Mouse (Mus musculus): Measurements from ENCODE around the gene Krt80. TPM values are rescaled to one million over a fixed set of nuclear protein-coding genes. Genes with fewer than 3 reads are reported as not detected.

Gene Krt80
- polyA plus RNA-seq, 1 experiment from 2014 or later, result not detected

DNA sequence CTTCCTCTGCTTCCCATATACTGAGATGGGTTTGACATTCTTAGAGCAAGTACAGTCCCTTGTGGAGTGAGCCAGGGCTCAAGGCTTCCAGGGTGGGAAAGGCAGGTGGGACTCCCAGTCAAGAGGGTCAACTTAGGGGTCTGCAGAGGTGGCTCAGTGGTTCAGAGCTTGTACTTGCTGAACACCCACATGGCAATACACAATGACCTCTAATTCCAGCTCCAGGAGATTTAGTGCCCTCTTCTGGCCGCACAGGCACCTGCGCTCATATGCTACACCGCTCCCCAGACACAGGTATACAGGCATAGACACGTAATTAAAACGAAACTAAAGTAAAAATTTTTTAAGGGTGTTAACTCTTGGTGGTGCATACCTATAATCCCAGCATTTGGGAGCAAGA is 46.5 kb downstream of the Krt80 start:
- Histone ChIP-seq H3K9ac (ENCODE audit: low read length) (no peak overlapping the region), H3K4me2 (no peak overlapping the region), H3K27ac (ENCODE audit: low read depth, low read length) (no peak overlapping the region), H3K4me3 (ENCODE audit: low read depth, low read length) (no peak overlapping the region), H3K9me3 (ENCODE audit: control insufficient read depth, low read length) (no peaks in the 10 kb centered on the region), H3K27me3 (ENCODE audit: control insufficient read depth, insufficient read depth, low read length) (no peaks in the 10 kb centered on the region), H3K36me3 (ENCODE audit: control insufficient read depth, insufficient read depth, low read length) (no peaks in the 10 kb centered on the region), H3K4me1 (ENCODE audit: control insufficient read depth, insufficient read depth, low read length) (no peaks in the 10 kb centered on the region)
- 92% methylated on average over 5 of the region's 5 CpGs for WGBS
- ATAC-seq (ENCODE audit: low FRiP score), result no peak
- DNase-seq (ENCODE audit: low spot score, missing footprints), result peak; percentile 74

DNA sequence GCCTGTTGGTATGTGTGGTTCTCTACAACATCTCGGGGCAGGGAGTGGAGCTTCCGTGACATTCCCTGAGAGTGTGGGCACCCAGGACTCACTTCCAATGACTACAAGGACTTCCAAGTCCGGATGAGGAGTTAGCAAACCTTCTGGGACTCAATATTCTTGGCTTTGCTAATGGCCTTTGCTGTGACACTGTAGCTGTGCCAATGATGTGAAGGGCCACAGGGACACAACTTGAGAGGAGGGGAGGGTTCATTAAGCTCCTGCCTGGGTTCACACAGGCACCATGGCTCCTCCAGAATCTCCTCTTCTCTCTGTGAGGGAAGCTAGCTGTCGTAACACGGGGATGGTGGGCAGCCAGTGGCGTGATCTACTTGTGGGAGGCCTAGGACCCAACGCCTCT is 47.3 kb downstream of the Krt80 start:
- H3K9me3 ChIP-seq (ENCODE audit: control insufficient read depth, low read length), result no peaks in the 10 kb centered on the region
- no peak overlapping the region for H3K27ac ChIP-seq (ENCODE audit: low read depth, low read length)
- no peak overlapping the region for H3K9ac ChIP-seq (ENCODE audit: low read length)
- H3K27me3 ChIP-seq (ENCODE audit: control insufficient read depth, insufficient read depth, low read length), result no peaks in the 10 kb centered on the region
- 84% methylated on average over 7 of the region's 7 CpGs for WGBS
- no peak overlapping the region for H3K4me2 ChIP-seq
- H3K4me1 ChIP-seq (ENCODE audit: control insufficient read depth, insufficient read depth, low read length), result no peaks in the 10 kb centered on the region
- no peak overlapping the region for H3K4me3 ChIP-seq (ENCODE audit: low read depth, low read length)
- no peak for ATAC-seq (ENCODE audit: low FRiP score)
- H3K36me3 ChIP-seq (ENCODE audit: control insufficient read depth, insufficient read depth, low read length), result no peaks in the 10 kb centered on the region
- no peak for DNase-seq (ENCODE audit: low spot score, missing footprints)

DNA sequence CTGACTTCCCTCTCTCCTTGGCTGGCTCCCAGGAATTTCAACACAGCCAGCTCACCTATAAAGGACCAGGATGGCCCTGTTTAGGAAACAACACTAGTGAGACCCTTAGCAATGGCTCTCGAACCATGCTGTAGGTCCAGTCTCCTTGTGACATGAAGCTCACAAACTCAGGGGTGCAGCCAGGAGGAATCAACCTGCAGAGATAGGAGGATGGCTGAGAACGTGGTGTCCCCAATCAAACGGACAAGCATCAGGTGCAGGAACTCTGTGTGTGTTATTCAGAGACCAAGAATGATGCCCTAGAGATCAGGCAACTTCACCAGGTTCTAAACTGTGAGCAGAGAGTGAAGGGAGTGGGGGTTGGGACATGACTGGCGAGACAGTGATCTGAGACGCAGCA is 47.9 kb downstream of the Krt80 start:
- Histone ChIP-seq H3K36me3 (ENCODE audit: control insufficient read depth, insufficient read depth, low read length) (no peaks in the 10 kb centered on the region), H3K9me3 (ENCODE audit: control insufficient read depth, low read length) (no peaks in the 10 kb centered on the region), H3K9ac (ENCODE audit: low read length) (no peak overlapping the region), H3K4me3 (ENCODE audit: low read depth, low read length) (no peak overlapping the region), H3K4me2 (no peak overlapping the region), H3K4me1 (ENCODE audit: control insufficient read depth, insufficient read depth, low read length) (no peaks in the 10 kb centered on the region), H3K27ac (ENCODE audit: low read depth, low read length) (no peak overlapping the region), H3K27me3 (ENCODE audit: control insufficient read depth, insufficient read depth, low read length) (no peaks in the 10 kb centered on the region)
- ATAC-seq (ENCODE audit: low FRiP score), result no peak
- DNase-seq (ENCODE audit: low spot score, missing footprints), result peak; percentile 62
- 82% methylated on average over 5 of the region's 5 CpGs for WGBS

DNA sequence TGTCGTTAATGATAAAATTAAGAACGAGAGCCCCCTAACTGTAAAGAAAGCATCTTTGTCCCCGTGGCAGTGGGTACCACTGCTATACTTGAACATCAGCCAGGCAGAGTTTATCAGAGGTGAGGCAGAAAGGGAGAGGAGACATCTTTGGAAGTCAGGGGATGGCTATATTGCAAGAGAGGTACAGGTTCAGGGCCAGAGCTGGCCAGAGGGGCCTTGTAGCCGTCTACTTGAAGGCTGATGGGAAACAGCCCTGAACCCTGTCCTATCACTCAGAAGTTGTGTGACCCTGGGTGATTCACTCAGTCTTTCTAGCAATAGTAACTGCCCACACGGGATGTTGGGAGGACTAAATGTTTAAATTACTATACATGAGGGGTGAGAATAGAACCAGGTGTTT is 48.8 kb downstream of the Krt80 start:
- no peak overlapping the region for H3K27ac ChIP-seq (ENCODE audit: low read depth, low read length)
- WGBS, result 77% methylated on average over 5 of the region's 5 CpGs
- ATAC-seq (ENCODE audit: low FRiP score), result no peak

DNA sequence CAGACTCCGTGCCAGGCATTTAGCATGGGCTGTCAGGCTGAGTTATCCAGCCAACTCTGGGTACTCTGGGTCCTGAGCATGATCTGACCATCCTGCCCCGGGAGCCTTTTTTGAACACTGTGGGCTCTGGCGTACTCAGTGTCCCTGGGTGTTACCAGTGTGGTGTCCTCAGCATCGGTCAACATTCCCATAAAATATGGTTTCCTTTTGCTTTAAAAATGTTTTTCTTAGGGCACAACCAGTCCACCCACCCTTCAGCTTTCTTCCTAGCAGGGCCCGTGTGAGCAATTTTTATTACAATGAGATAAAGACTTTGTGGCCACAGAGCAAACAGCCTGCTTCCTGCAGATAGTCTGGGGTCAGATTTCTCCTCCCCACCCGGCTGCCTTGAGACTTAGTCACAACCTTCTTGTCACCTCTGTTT is 49.3 kb downstream of the Krt80 start:
- peaks cover 4% of the 10 kb centered on the region; the same call in 1 of the 2 replicates for H3K4me1 ChIP-seq (ENCODE audit: control insufficient read depth, insufficient read depth, low read length)
- ATAC-seq (ENCODE audit: low FRiP score), result no peak
- 70% methylated on average over 6 of the region's 6 CpGs for WGBS
- no peak overlapping the region for H3K4me3 ChIP-seq (ENCODE audit: low read depth, low read length)
- H3K4me2 ChIP-seq, result no peak overlapping the region
- no peaks in the 10 kb centered on the region for H3K9me3 ChIP-seq (ENCODE audit: control insufficient read depth, low read length)
- no peak overlapping the region for H3K9ac ChIP-seq (ENCODE audit: low read length)
- peak; percentile 37 for DNase-seq (ENCODE audit: low spot score, missing footprints)
- no peak overlapping the region for H3K27ac ChIP-seq (ENCODE audit: low read depth, low read length)
- no peaks in the 10 kb centered on the region for H3K27me3 ChIP-seq (ENCODE audit: control insufficient read depth, insufficient read depth, low read length)
- no peaks in the 10 kb centered on the region for H3K36me3 ChIP-seq (ENCODE audit: control insufficient read depth, insufficient read depth, low read length)

More for the DNA sequence above, 48.8 kb downstream of the Krt80 start:
- Histone ChIP-seq H3K9ac (ENCODE audit: low read length) (no peak overlapping the region), H3K4me2 (no peak overlapping the region), H3K9me3 (ENCODE audit: control insufficient read depth, low read length) (no peaks in the 10 kb centered on the region), H3K4me3 (ENCODE audit: low read depth, low read length) (no peak overlapping the region), H3K4me1 (ENCODE audit: control insufficient read depth, insufficient read depth, low read length) (peaks cover 1% of the 10 kb centered on the region; the same call in 1 of the 2 replicates), H3K27me3 (ENCODE audit: control insufficient read depth, insufficient read depth, low read length) (no peaks in the 10 kb centered on the region), H3K36me3 (ENCODE audit: control insufficient read depth, insufficient read depth, low read length) (no peaks in the 10 kb centered on the region)
- DNase-seq (ENCODE audit: low spot score, missing footprints), result peak; percentile 61

DNA sequence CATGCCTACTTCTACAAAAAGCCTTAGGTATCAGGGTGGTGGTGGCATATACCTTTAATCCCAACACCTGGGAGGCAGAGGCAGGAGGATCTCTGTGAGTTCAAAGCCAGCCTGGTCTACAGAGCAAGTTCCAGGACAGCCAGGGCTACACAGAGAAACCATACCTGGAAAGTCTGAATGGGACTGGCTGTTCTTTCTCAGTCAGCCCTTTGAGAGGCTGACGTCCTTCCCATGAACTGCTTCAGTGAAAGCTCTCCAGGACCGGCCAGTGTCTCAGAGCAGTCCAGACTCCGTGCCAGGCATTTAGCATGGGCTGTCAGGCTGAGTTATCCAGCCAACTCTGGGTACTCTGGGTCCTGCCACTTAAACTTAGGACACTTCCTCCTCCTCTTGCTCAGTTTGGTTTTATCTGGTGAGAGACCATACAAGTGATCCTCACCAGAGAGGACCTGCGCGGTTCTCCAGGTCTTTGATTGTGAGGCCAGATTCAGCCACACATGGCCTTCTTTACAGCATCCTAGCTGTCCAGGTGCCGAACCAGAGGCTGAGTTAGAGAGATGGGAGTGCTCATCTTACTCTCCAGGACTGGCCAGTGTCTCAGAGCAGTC is 49.8 kb downstream of the Krt80 start:
- H3K9ac ChIP-seq (ENCODE audit: low read length), result no peak overlapping the region
- H3K27me3 ChIP-seq (ENCODE audit: control insufficient read depth, insufficient read depth, low read length), result no peaks in the 10 kb centered on the region
- no peaks in the 10 kb centered on the region for H3K36me3 ChIP-seq (ENCODE audit: control insufficient read depth, insufficient read depth, low read length)
- no peak overlapping the region for H3K4me2 ChIP-seq
- H3K4me1 ChIP-seq (ENCODE audit: control insufficient read depth, insufficient read depth, low read length), result peaks cover 4% of the 10 kb centered on the region; the same call in 1 of the 2 replicates
- H3K27ac ChIP-seq (ENCODE audit: low read depth, low read length), result no peak overlapping the region
- no peak for DNase-seq (ENCODE audit: low spot score, missing footprints)
- WGBS, result 78% methylated on average over 6 of the region's 6 CpGs
- no peak overlapping the region for H3K4me3 ChIP-seq (ENCODE audit: low read depth, low read length)
- no peak for ATAC-seq (ENCODE audit: low FRiP score)
- no peaks in the 10 kb centered on the region for H3K9me3 ChIP-seq (ENCODE audit: control insufficient read depth, low read length)

DNA sequence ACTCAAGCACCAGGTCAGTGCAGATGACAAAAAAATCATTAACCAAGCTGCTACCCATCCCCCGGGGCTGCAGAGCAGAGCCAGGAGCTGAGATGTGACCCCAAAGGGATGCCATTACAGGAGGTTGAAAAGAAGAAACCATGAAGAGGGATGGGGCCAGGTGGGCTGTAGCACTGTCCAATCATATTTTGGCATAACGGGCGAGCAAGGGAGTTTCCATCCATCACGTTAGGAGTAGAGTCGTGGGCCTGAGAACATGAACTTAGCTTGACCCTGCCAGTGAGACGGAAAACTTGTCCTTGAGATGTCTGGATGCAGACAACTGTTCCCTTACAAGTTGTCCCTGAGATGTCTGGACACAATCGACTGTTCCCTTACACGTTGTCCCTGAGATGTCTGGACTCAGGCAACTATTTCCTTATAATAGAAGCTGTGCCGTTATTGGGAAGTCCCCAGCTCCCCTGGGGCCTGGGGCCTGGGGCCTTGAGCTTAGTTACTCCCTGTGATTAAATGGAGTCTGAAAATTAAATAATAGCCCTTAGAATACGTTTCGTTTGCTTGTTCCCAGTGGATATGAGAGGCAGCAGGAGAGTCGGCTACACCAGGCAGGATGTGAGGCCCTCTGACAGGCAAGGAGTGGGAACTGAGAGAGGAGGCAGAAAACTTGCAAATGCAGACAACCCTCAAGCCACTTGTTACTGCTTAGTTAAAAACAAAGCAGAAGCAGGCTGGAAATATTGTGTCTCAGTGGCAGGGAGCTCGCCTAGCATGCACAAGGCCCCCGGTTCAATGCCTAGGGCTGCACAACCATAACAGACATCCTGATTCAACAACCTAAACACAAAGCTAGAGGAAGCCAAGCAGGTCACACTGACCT is 50.8 kb downstream of the Krt80 start:
- DNase-seq (ENCODE audit: low spot score, missing footprints), result peak; percentile 37
- Histone ChIP-seq H3K4me2 (no peak overlapping the region), H3K4me1 (ENCODE audit: control insufficient read depth, insufficient read depth, low read length) (peaks cover 4% of the 10 kb centered on the region; the same call in 1 of the 2 replicates), H3K36me3 (ENCODE audit: control insufficient read depth, insufficient read depth, low read length) (no peaks in the 10 kb centered on the region), H3K9me3 (ENCODE audit: control insufficient read depth, low read length) (no peaks in the 10 kb centered on the region), H3K9ac (ENCODE audit: low read length) (no peak overlapping the region), H3K27ac (ENCODE audit: low read depth, low read length) (no peak overlapping the region), H3K4me3 (ENCODE audit: low read depth, low read length) (no peak overlapping the region), H3K27me3 (ENCODE audit: control insufficient read depth, insufficient read depth, low read length) (no peaks in the 10 kb centered on the region)
- no peak for ATAC-seq (ENCODE audit: low FRiP score)
- 77% methylated on average over 14 of the region's 14 CpGs for WGBS

DNA sequence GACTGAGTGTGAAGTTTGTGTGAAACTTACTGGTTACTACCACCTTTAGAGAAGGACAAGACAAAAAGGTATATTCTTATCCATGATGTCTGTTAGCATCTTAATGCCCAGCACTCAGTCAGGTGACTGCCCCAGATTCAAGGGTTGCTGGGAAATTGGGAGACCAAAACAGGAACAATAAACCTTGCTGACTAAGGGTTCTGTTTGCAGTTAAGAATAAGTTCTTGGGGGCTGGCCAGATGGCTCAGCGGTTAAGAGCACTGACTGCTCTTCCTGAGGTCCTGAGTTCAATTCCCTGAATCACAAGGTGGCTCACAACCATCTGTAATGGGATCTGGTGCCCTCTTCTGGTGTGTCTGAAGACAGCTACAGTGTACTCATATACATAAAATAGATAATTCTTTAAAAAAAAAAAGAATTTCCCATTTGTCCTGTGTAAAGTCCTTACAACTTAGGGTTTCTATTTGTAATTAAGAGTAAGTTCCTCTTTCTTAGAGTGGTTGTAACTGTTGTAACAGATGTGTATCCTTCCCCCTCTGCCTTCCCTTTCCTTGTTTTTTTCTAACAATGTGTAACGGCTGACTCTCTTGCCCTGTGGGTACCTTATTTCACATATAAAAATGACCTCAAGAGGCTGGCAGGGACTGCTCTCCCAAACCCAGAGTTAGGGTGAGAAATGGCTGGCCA is 52.0 kb downstream of the Krt80 start:
- H3K9ac ChIP-seq (ENCODE audit: low read length), result no peak overlapping the region
- no peak overlapping the region for H3K4me2 ChIP-seq
- H3K36me3 ChIP-seq (ENCODE audit: control insufficient read depth, insufficient read depth, low read length), result no peaks in the 10 kb centered on the region
- no peak overlapping the region for H3K4me3 ChIP-seq (ENCODE audit: low read depth, low read length)
- H3K9me3 ChIP-seq (ENCODE audit: control insufficient read depth, low read length), result no peaks in the 10 kb centered on the region
- H3K27me3 ChIP-seq (ENCODE audit: control insufficient read depth, insufficient read depth, low read length), result no peaks in the 10 kb centered on the region
- ATAC-seq (ENCODE audit: low FRiP score), result no peak
- WGBS, result 78% methylated on average over 2 of the region's 2 CpGs
- H3K27ac ChIP-seq (ENCODE audit: low read depth, low read length), result no peak overlapping the region
- no peak for DNase-seq (ENCODE audit: low spot score, missing footprints)
- peaks cover 4% of the 10 kb centered on the region; the same call in 1 of the 2 replicates for H3K4me1 ChIP-seq (ENCODE audit: control insufficient read depth, insufficient read depth, low read length)
